Mouse (Mus musculus): ENCODE results near the gene Rcc1. TPM values are rescaled to one million over a fixed set of nuclear protein-coding genes. Genes with fewer than 3 reads are reported as not detected.
"Not testable (repeated sequence)": the region's sequence is repeated elsewhere in the genome, so short reads cannot be mapped to it uniquely, and the experiment has no call there.

Rcc1 gene
- polyA plus RNA-seq, 1 experiment from 2014 or later, result 81.0 TPM

- peaks cover 13% of the 10 kb centered on the region for H3K36me3 ChIP-seq (ENCODE audit: control insufficient read depth, insufficient read depth, low read length)
These were observed 59.6 kb downstream of the Rcc1 start for GRCm38 (mm10) chr4:132293682-132294240.

GRCm38 (mm10) chr4:132292988-132293387 lies 60.4 kb downstream of the Rcc1 start:
- no peak overlapping the region for H3K4me2 ChIP-seq (ENCODE audit: low read depth, severe bottlenecking)
- no peak overlapping the region for H3K27ac ChIP-seq (replicated peaks; ENCODE audit: low read depth, low read length)
- H3K4me3 ChIP-seq (ENCODE audit: low read depth, low read length), result no peak overlapping the region
- no peaks in the 10 kb centered on the region for H3K9me3 ChIP-seq (ENCODE audit: control insufficient read depth, low read length)
- no peaks in the 10 kb centered on the region for H3K27me3 ChIP-seq (ENCODE audit: control insufficient read depth, insufficient read depth, low read length)
- H3K36me3 ChIP-seq (ENCODE audit: control insufficient read depth, insufficient read depth, low read length), result peaks cover 13% of the 10 kb centered on the region
- DNase-seq (ENCODE audit: low spot score), result no peak
- ATAC-seq (ENCODE audit: insufficient number of reproducible peaks, low FRiP score, low TSS enrichment, low read depth), result no peak
- H3K4me1 ChIP-seq (ENCODE audit: control insufficient read depth, insufficient read depth, low read length), result no peaks in the 10 kb centered on the region
- H3K9ac ChIP-seq (ENCODE audit: low read length), result no peak overlapping the region
- WGBS, result 46% methylated on average over 4 of the region's 4 CpGs

More at GRCm38 (mm10) chr4:132293682-132294240, 59.6 kb downstream of the Rcc1 start:
- H3K27ac ChIP-seq (replicated peaks; ENCODE audit: low read depth, low read length), result no peak overlapping the region
- WGBS, result 83% methylated on average over 7 of the region's 7 CpGs
- no peak for DNase-seq (ENCODE audit: low spot score)
- H3K9me3 ChIP-seq (ENCODE audit: control insufficient read depth, low read length), result no peaks in the 10 kb centered on the region
- no peaks in the 10 kb centered on the region for H3K4me1 ChIP-seq (ENCODE audit: control insufficient read depth, insufficient read depth, low read length)
- no peak overlapping the region for H3K9ac ChIP-seq (ENCODE audit: low read length)
- no peak for ATAC-seq (ENCODE audit: insufficient number of reproducible peaks, low FRiP score, low TSS enrichment, low read depth)
- H3K4me2 ChIP-seq (ENCODE audit: low read depth, severe bottlenecking), result no peak overlapping the region
- H3K27me3 ChIP-seq (ENCODE audit: control insufficient read depth, insufficient read depth, low read length), result no peaks in the 10 kb centered on the region
- no peak overlapping the region for H3K4me3 ChIP-seq (ENCODE audit: low read depth, low read length)

DNA sequence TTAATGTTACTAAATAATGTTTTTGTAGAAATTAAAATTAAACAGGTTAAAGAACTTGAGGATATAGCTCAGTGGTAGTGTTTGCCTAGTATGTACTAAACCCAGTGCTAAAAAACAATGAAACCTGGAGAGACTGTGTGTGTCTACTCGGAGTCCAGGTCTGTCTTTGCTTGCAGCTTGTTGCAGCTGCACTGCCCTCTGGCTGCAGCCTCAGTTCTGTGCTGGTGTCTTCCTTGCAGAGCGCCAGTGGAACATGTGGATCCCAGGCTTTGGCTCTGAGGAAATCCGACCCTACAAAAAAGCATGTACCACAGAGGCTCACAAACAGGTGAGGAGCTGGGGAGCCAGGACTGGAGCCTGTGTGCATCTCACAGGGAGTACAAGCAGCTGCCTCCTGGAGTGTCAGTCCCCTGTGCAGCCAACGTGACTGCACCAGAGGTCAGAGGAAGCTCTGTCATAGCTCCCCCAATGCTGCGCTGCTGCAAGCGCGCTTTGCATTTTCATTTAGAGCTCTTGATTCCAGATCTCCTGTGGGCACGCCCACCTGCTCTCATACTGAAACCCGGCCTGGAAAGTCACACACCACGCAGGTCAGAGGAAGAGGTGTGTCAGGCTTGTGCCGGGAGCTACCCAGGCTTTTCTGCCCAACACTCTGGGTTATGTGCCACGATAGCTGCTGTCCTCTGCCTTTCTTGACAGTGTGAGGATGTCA lies 61.6 kb downstream of the Rcc1 start:
- Histone ChIP-seq H3K27ac (replicated peaks; ENCODE audit: low read depth, low read length) (no peak overlapping the region), H3K4me3 (ENCODE audit: low read depth, low read length) (no peak overlapping the region), H3K4me2 (ENCODE audit: low read depth, severe bottlenecking) (no peak overlapping the region), H3K9ac (ENCODE audit: low read length) (no peak overlapping the region), H3K27me3 (ENCODE audit: control insufficient read depth, insufficient read depth, low read length) (no peaks in the 10 kb centered on the region), H3K36me3 (ENCODE audit: control insufficient read depth, insufficient read depth, low read length) (peaks cover 16% of the 10 kb centered on the region), H3K9me3 (ENCODE audit: control insufficient read depth, low read length) (no peaks in the 10 kb centered on the region), H3K4me1 (ENCODE audit: control insufficient read depth, insufficient read depth, low read length) (no peaks in the 10 kb centered on the region)
- DNase-seq (ENCODE audit: low spot score), result no peak
- 83% methylated on average over 12 of the region's 12 CpGs for WGBS
- ATAC-seq (ENCODE audit: insufficient number of reproducible peaks, low FRiP score, low TSS enrichment, low read depth), result no peak

DNA sequence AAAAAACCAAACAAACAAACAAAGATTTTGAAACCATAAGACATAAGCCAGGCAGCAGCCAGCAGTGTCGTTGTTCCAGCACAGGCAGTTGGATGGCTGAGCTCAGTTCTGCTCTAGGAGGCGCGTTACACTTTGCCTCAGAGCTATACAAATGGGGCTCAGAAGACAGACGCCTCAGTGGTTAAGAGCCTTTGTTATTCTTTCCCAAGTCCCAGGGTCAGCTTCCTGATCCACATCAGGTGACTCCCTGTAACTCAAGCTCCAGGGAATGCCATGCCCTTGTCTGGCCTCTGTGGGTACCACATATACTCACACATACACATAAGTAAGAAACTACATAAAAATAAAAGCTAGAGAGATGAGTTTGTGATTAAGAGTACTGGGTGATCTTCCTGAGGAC lies 62.3 kb downstream of the Rcc1 start:
- ATAC-seq (ENCODE audit: insufficient number of reproducible peaks, low FRiP score, low TSS enrichment, low read depth), result no peak
- 90% methylated on average over 4 of the region's 4 CpGs for WGBS

DNA sequence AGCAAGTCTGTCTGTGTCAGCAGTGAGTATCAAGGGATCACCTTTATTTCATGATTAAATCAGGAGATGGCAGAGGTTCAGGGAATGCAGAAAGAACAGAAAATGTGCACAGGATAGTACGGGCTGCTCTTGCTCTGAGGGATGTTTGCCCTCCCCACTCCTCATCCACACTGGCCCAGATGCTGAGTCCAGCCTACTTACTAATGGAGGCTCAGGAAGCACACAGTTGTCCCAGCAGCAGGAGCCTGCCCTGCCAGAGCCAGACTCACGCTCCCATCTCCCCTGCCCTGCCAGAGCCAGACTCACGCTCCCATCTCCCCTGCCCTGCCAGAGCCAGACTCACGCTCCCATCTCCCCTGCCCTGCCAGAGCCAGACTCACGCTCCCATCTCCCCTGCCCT lies 64.6 kb downstream of the Rcc1 start:
- H3K4me3 ChIP-seq (ENCODE audit: low read depth, low read length); H3K4me1 ChIP-seq (ENCODE audit: control insufficient read depth, insufficient read depth, low read length); H3K27me3 ChIP-seq (ENCODE audit: control insufficient read depth, insufficient read depth, low read length); H3K27ac ChIP-seq (replicated peaks; ENCODE audit: low read depth, low read length); H3K4me2 ChIP-seq (ENCODE audit: low read depth, severe bottlenecking); H3K9me3 ChIP-seq (ENCODE audit: control insufficient read depth, low read length); DNase-seq (ENCODE audit: low spot score); H3K9ac ChIP-seq (ENCODE audit: low read length); ATAC-seq (ENCODE audit: insufficient number of reproducible peaks, low FRiP score, low TSS enrichment, low read depth): not testable (repeated sequence)
- WGBS, result 85% methylated on average over 3 of the region's 5 CpGs
- peaks cover 24% of the 10 kb centered on the region for H3K36me3 ChIP-seq (ENCODE audit: control insufficient read depth, insufficient read depth, low read length)

More for the DNA sequence above, 62.3 kb downstream of the Rcc1 start:
- no peaks in the 10 kb centered on the region for H3K9me3 ChIP-seq (ENCODE audit: control insufficient read depth, low read length)
- no peak overlapping the region for H3K4me2 ChIP-seq (ENCODE audit: low read depth, severe bottlenecking)
- H3K4me3 ChIP-seq (ENCODE audit: low read depth, low read length), result no peak overlapping the region
- no peak overlapping the region for H3K9ac ChIP-seq (ENCODE audit: low read length)
- no peak overlapping the region for H3K27ac ChIP-seq (replicated peaks; ENCODE audit: low read depth, low read length)
- H3K27me3 ChIP-seq (ENCODE audit: control insufficient read depth, insufficient read depth, low read length), result no peaks in the 10 kb centered on the region
- H3K4me1 ChIP-seq (ENCODE audit: control insufficient read depth, insufficient read depth, low read length), result no peaks in the 10 kb centered on the region
- H3K36me3 ChIP-seq (ENCODE audit: control insufficient read depth, insufficient read depth, low read length), result peaks cover 16% of the 10 kb centered on the region
- no peak for DNase-seq (ENCODE audit: low spot score)

Other genes with a start within 250 kb of the Rcc1 start
- gene Oprd1, start 209.1 kb downstream of the Rcc1 start, polyA plus RNA-seq (2014; fragmentation: Nextera tagmentation; extraction: Ambion mirVana), result 0.09 TPM in 2 replicates
- 162 and 179 TPM in 2 replicates for gene Ythdf2, start 141.3 kb downstream of the Rcc1 start, polyA plus RNA-seq (2014; fragmentation: Nextera tagmentation; extraction: Ambion mirVana)
- gene Gmeb1, start 92.0 kb downstream of the Rcc1 start, polyA plus RNA-seq (2014; fragmentation: Nextera tagmentation; extraction: Ambion mirVana), result 43.9 and 48.3 TPM in 2 replicates
- 64.4 and 66.7 TPM in 2 replicates for gene Taf12, start 79.2 kb downstream of the Rcc1 start, polyA plus RNA-seq (2014; fragmentation: Nextera tagmentation; extraction: Ambion mirVana)
- gene Rab42, start 50.2 kb downstream of the Rcc1 start, polyA plus RNA-seq (2014; fragmentation: Nextera tagmentation; extraction: Ambion mirVana), result 0.61 and 0.95 TPM in 2 replicates
- gene Trnau1ap, start 24.1 kb downstream of the Rcc1 start, polyA plus RNA-seq (2014; fragmentation: Nextera tagmentation; extraction: Ambion mirVana), result 81.3 and 83.6 TPM in 2 replicates
- 32.9 and 36.3 TPM in 2 replicates for gene Phactr4, start 68.9 kb upstream of the Rcc1 start, polyA plus RNA-seq (2014; fragmentation: Nextera tagmentation; extraction: Ambion mirVana)
- gene Med18, start 110.3 kb upstream of the Rcc1 start, polyA plus RNA-seq (2014; fragmentation: Nextera tagmentation; extraction: Ambion mirVana), result 26.4 and 31.6 TPM in 2 replicates
- gene Sesn2, start 156.9 kb upstream of the Rcc1 start, polyA plus RNA-seq (2014; fragmentation: Nextera tagmentation; extraction: Ambion mirVana), result 7.3 and 7.7 TPM in 2 replicates
- gene Atpif1, start 180.1 kb upstream of the Rcc1 start, polyA plus RNA-seq (2014; fragmentation: Nextera tagmentation; extraction: Ambion mirVana), result 1,066 and 1,093 TPM in 2 replicates
- 244 and 255 TPM in 2 replicates for gene Dnajc8, start 181.9 kb upstream of the Rcc1 start, polyA plus RNA-seq (2014; fragmentation: Nextera tagmentation; extraction: Ambion mirVana)
- 0.11 and 0.23 TPM in 2 replicates for gene Ptafr, start 210.5 kb upstream of the Rcc1 start, polyA plus RNA-seq (2014; fragmentation: Nextera tagmentation; extraction: Ambion mirVana)

All from limb, embryonic 11.5 days (tissue).